Mouse (Mus musculus) kidney, adult 11 months (tissue): Measurements from ENCODE around the gene Kif12.

Experiments used
- DNase-seq: peaks from one replicate; pipeline ENCODE4 v3.0.0; 2022

The Kif12 gene

GRCm38 (mm10) chr4:63171969-63172685, at the start of gene Kif12:
Gene Kif12, minus strand, starts transcription at chr4:63172131.
- peak; percentile 96 for DNase-seq

GRCm38 (mm10) chr4:63221096-63221958, 49.4 kb upstream of the Kif12 start:
- peak; percentile 87 for DNase-seq

- DNase-seq = no peak
These were observed 47.7 kb upstream of the Kif12 start for GRCm38 (mm10) chr4:63219635-63220034.

- DNase-seq = no peak
These were observed 47.1 kb upstream of the Kif12 start for GRCm38 (mm10) chr4:63219059-63219458.

- DNase-seq = no peak
These were observed 45.6 kb upstream of the Kif12 start for GRCm38 (mm10) chr4:63217513-63217912.

- no peak for DNase-seq
These were observed 44.6 kb upstream of the Kif12 start for GRCm38 (mm10) chr4:63216566-63216965.

- peak; percentile 64 for DNase-seq
These were observed 44.1 kb upstream of the Kif12 start for GRCm38 (mm10) chr4:63215993-63216531.

GRCm38 (mm10) chr4:63215185-63215992, 43.5 kb upstream of the Kif12 start:
- DNase-seq = peak; percentile 64

- DNase-seq = no peak
These were observed 42.1 kb upstream of the Kif12 start, which contains the start of gene Col27a1 for GRCm38 (mm10) chr4:63213907-63214621. Gene Col27a1, plus strand, starts transcription at chr4:63214004.

- DNase-seq = no peak
These were observed 33.7 kb upstream of the Kif12 start for GRCm38 (mm10) chr4:63205583-63205982.

- no peak for DNase-seq
These were observed 31.9 kb upstream of the Kif12 start for GRCm38 (mm10) chr4:63203874-63204273.

GRCm38 (mm10) chr4:63199366-63199765, 27.4 kb upstream of the Kif12 start:
- DNase-seq = no peak

GRCm38 (mm10) chr4:63194366-63194765, 22.4 kb upstream of the Kif12 start:
- DNase-seq = no peak

GRCm38 (mm10) chr4:63191641-63192040, 19.7 kb upstream of the Kif12 start:
- DNase-seq = no peak

- no peak for DNase-seq
These were observed 14.4 kb upstream of the Kif12 start for GRCm38 (mm10) chr4:63186281-63186870.

GRCm38 (mm10) chr4:63181556-63181955, 9.6 kb upstream of the Kif12 start:
- DNase-seq = peak; percentile 68

- no peak for DNase-seq
These were observed 809 bp downstream of the Kif12 start for GRCm38 (mm10) chr4:63171122-63171521.

GRCm38 (mm10) chr4:63170061-63170460, 1.9 kb downstream of the Kif12 start:
- DNase-seq = peak; percentile 55

GRCm38 (mm10) chr4:63166323-63166722, 5.6 kb downstream of the Kif12 start:
- DNase-seq = no peak

- DNase-seq = peak; percentile 73
These were observed 6.3 kb downstream of the Kif12 start for GRCm38 (mm10) chr4:63165636-63166035.

- peak; percentile 88 for DNase-seq
These were observed 12.9 kb downstream of the Kif12 start for GRCm38 (mm10) chr4:63158961-63159592.
